In genomic region chr11:65759350-65759749, GRCm38 (mm10) we compare ENCODE assay signal across 23 mouse cellular contexts.
"Had no signal": no experiment of that assay in that cellular context is flagged by ENCODE, and none has a peak within 500 bp of the region (broad histone marks: within the 10 kb centered on the region; RNA-seq: fewer than 3 reads in every experiment).

No protein-coding gene starts in this region.

- H3K36me3 ChIP-seq: heart, embryonic 12.5 days; hindbrain, embryonic 12.5 days; kidney, embryonic 15.5 days; limb, embryonic 10.5 days had no signal

- ATAC-seq: hindbrain, postnatal 0 days; intestine, embryonic 16.5 days had no signal

- H3K4me3 ChIP-seq: gastrocnemius, adult 2 months; heart, embryonic 10.5 days; heart, embryonic 12.5 days; hindbrain, embryonic 10.5 days; hindbrain, embryonic 12.5 days; kidney, embryonic 15.5 days; left cerebral cortex, adult 2 months; limb, embryonic 10.5 days; limb, embryonic 12.5 days had no signal

- H3K27ac ChIP-seq: gastrocnemius, adult 2 months; heart, embryonic 10.5 days; hindbrain, embryonic 10.5 days; hindbrain, embryonic 12.5 days; hindbrain, embryonic 14.5 days; hindbrain, postnatal 0 days; kidney, embryonic 15.5 days; kidney, postnatal 0 days; left cerebral cortex, adult 2 months; limb, embryonic 10.5 days; limb, embryonic 12.5 days had no signal

- H3K4me2 ChIP-seq: heart, embryonic 12.5 days; hindbrain, embryonic 12.5 days; hindbrain, embryonic 14.5 days; kidney, embryonic 15.5 days; limb, embryonic 12.5 days had no signal

- H3K9me3 ChIP-seq: heart, embryonic 10.5 days; heart, embryonic 12.5 days; hindbrain, embryonic 10.5 days; hindbrain, embryonic 12.5 days; kidney, embryonic 15.5 days; limb, embryonic 10.5 days; limb, embryonic 12.5 days had no signal

- DNase-seq: gastrocnemius, adult 2 months; gastrocnemius, postnatal 10 days; gastrocnemius, postnatal 25 days; heart, adult 18-20 months; heart, postnatal 10 days; heart, postnatal 4 days; kidney, adult 11 months; kidney, adult 2 months; kidney, adult 9 months; kidney, postnatal 14 days; kidney, postnatal 36 days had no signal

- H3K9ac ChIP-seq: heart, embryonic 12.5 days; hindbrain, embryonic 12.5 days; hindbrain, embryonic 14.5 days; kidney, embryonic 15.5 days; limb, embryonic 12.5 days had no signal

- H3K27me3 ChIP-seq: heart, embryonic 12.5 days; hindbrain, embryonic 12.5 days; kidney, embryonic 15.5 days; limb, embryonic 12.5 days had no signal

- H3K4me1 ChIP-seq: hindbrain, embryonic 10.5 days; hindbrain, embryonic 12.5 days; kidney, embryonic 15.5 days; limb, embryonic 10.5 days; limb, embryonic 12.5 days had no signal
